Mouse (Mus musculus) lung, embryonic 14.5 days (tissue): Measurements from ENCODE around the gene Snn. TPM values are rescaled to one million over a fixed set of nuclear protein-coding genes. Genes with fewer than 3 reads are reported as not detected.
A peak's percentile ranks its signal among the peaks of the same experiment; 100 is the strongest.

Source experiments
- ATAC-seq: fragments of 200-750 bp; cut with Nextera tagmentation; 2 replicates; pipeline ENCODE4 v1.8.0; 2017; ENCODE audit warnings: mild to moderate bottlenecking, moderate TSS enrichment, moderate library complexity; ENCODE audit not compliant: insufficient read depth
- DNase-seq: peaks from one replicate; pipeline ENCODE4 v3.0.0-alpha.2; 2015
- H3K27ac ChIP-seq: fragments of 300-500 bp; sonication (generic); 2 replicates; pipeline ENCODE4 v1.5.1; 2014; ENCODE audit warnings: low read depth, mild to moderate bottlenecking, moderate library complexity
- H3K27me3 ChIP-seq: fragments of 300-500 bp; sonication (generic); 2 replicates; pipeline ENCODE4 v1.6.1; 2014; ENCODE audit warnings: low read length, control low read depth; ENCODE audit not compliant: insufficient read depth
- H3K36me3 ChIP-seq: fragments of 300-500 bp; sonication (generic); 2 replicates; pipeline ENCODE4 v1.6.1; 2014; ENCODE audit warnings: control low read depth; ENCODE audit not compliant: insufficient read depth
- H3K4me1 ChIP-seq: fragments of 300-500 bp; sonication (generic); 2 replicates; pipeline ENCODE4 v1.6.1; 2014; ENCODE audit warnings: antibody characterized with exemption, control low read depth; ENCODE audit not compliant: insufficient read depth
- H3K4me2 ChIP-seq: fragments of 300-500 bp; sonication (generic); 2 replicates; pipeline ENCODE4 v1.6.1; 2014; ENCODE audit warnings: mild to moderate bottlenecking
- H3K4me3 ChIP-seq: fragments of 300-500 bp; sonication (generic); 2 replicates; pipeline ENCODE4 v1.5.1; 2014; ENCODE audit warnings: low read depth, low read length
- H3K9ac ChIP-seq: fragments of 300-500 bp; sonication (generic); 2 replicates; pipeline ENCODE4 v1.6.1; 2014
- H3K9me3 ChIP-seq: fragments of 300-500 bp; sonication (generic); 2 replicates; pipeline ENCODE4 v1.6.1; 2016; ENCODE audit warnings: low read depth, low read length, control low read depth
- CTCF ChIP-seq: IDR thresholded peaks from 2 replicates; pipeline ENCODE4 v1.5.1; 2016; ENCODE audit warnings: antibody characterized with exemption, low read depth
- WGBS: fragments of 180-500 bp; shearing (Covaris S2); extraction: QIAGEN DNeasy Blood & Tissue Kit; methylation state at CpG from one replicate; pipeline ENCODE4 v1.1.7; 2014; 5-methylcytosine and 5-hydroxymethylcytosine counted together
- polyA plus RNA-seq: library from polyadenylated mRNA; unstranded; fragments of >200 nt; fragmentation: Nextera tagmentation; extraction: Ambion mirVana; gene quantifications from 2 replicates; pipeline ENCODE4 v1.2.1, GENCODE M21; 2014

Gene Snn
- polyA plus RNA-seq, 1 experiment from 2014 or later: 57.7 TPM

GRCm38 (mm10) chr16:11017807-11018595, 42.7 kb upstream of the Snn start:
- no peak overlapping the region for H3K27ac ChIP-seq
- 37% methylated on average over 11 of the region's 11 CpGs for WGBS
- peak; percentile 46; the same call in 1 of the 2 replicates for ATAC-seq

GRCm38 (mm10) chr16:11021403-11022112, 39.2 kb upstream of the Snn start:
- TF ChIP-seq CTCF: no peak
- ATAC-seq: 0 out of 2 replicates have a peak, but pooled peaks have one; percentile 52
- no peak overlapping the region for H3K9ac ChIP-seq
- H3K4me1 ChIP-seq: 0 out of 2 replicates have a peak, but pooled peaks cover 7% of the 10 kb centered on the region
- H3K36me3 ChIP-seq: no peaks in the 10 kb centered on the region
- DNase-seq: peak; percentile 73
- H3K27me3 ChIP-seq: no peaks in the 10 kb centered on the region
- H3K4me2 ChIP-seq: no peak overlapping the region
- no peak overlapping the region for H3K4me3 ChIP-seq
- no peaks in the 10 kb centered on the region for H3K9me3 ChIP-seq
- WGBS: 48% methylated on average over 3 of the region's 3 CpGs
- H3K27ac ChIP-seq: no peak overlapping the region

More at GRCm38 (mm10) chr16:11017807-11018595, 42.7 kb upstream of the Snn start:
- no peaks in the 10 kb centered on the region for H3K9me3 ChIP-seq
- no peak overlapping the region for H3K9ac ChIP-seq
- no peaks in the 10 kb centered on the region for H3K36me3 ChIP-seq
- TF ChIP-seq CTCF: no peak
- no peak overlapping the region for H3K4me2 ChIP-seq
- H3K4me1 ChIP-seq: 0 out of 2 replicates have a peak, but pooled peaks cover 8% of the 10 kb centered on the region
- no peaks in the 10 kb centered on the region for H3K27me3 ChIP-seq
- no peak overlapping the region for H3K4me3 ChIP-seq
- no peak for DNase-seq

GRCm38 (mm10) chr16:11022113-11022489, 38.6 kb upstream of the Snn start:
- no peak overlapping the region for H3K9ac ChIP-seq
- 0 out of 2 replicates have a peak, but pooled peaks cover 7% of the 10 kb centered on the region for H3K4me1 ChIP-seq
- H3K27me3 ChIP-seq: no peaks in the 10 kb centered on the region
- WGBS: 83% methylated on average over 4 of the region's 4 CpGs
- no peak overlapping the region for H3K4me2 ChIP-seq
- H3K4me3 ChIP-seq: no peak overlapping the region
- DNase-seq: no peak
- no peak for ATAC-seq
- no peak overlapping the region for H3K27ac ChIP-seq
- H3K9me3 ChIP-seq: no peaks in the 10 kb centered on the region
- H3K36me3 ChIP-seq: no peaks in the 10 kb centered on the region
- no peak for TF ChIP-seq CTCF

GRCm38 (mm10) chr16:11023618-11024017, 37.1 kb upstream of the Snn start:
- WGBS: 71% methylated on average over 5 of the region's 5 CpGs
- no peaks in the 10 kb centered on the region for H3K27me3 ChIP-seq
- no peak overlapping the region for H3K4me2 ChIP-seq
- H3K9ac ChIP-seq: no peak overlapping the region
- H3K27ac ChIP-seq: no peak overlapping the region
- H3K4me1 ChIP-seq: no peaks in the 10 kb centered on the region
- no peak overlapping the region for H3K4me3 ChIP-seq
- DNase-seq (peak; percentile 73), ATAC-seq (no peak)
- TF ChIP-seq CTCF: peak; percentile 45
- H3K36me3 ChIP-seq: no peaks in the 10 kb centered on the region
- no peaks in the 10 kb centered on the region for H3K9me3 ChIP-seq

- no peak for ATAC-seq
- 71% methylated on average over 3 of the region's 3 CpGs for WGBS
- no peak for TF ChIP-seq CTCF
Observed at GRCm38 (mm10) chr16:11024841-11025240, 35.9 kb upstream of the Snn start.

GRCm38 (mm10) chr16:11028206-11028605, 32.5 kb upstream of the Snn start:
- no peaks in the 10 kb centered on the region for H3K4me1 ChIP-seq
- H3K27ac ChIP-seq: no peak overlapping the region
- no peak overlapping the region for H3K4me2 ChIP-seq
- H3K36me3 ChIP-seq: no peaks in the 10 kb centered on the region
- TF ChIP-seq CTCF: no peak
- no peaks in the 10 kb centered on the region for H3K9me3 ChIP-seq
- no peak overlapping the region for H3K4me3 ChIP-seq
- ATAC-seq: no peak
- 70% methylated on average over 7 of the region's 7 CpGs for WGBS
- no peaks in the 10 kb centered on the region for H3K27me3 ChIP-seq
- no peak overlapping the region for H3K9ac ChIP-seq
- no peak for DNase-seq

More at GRCm38 (mm10) chr16:11024841-11025240, 35.9 kb upstream of the Snn start:
- Histone ChIP-seq H3K36me3 (no peaks in the 10 kb centered on the region), H3K4me3 (no peak overlapping the region), H3K9ac (no peak overlapping the region), H3K9me3 (no peaks in the 10 kb centered on the region), H3K27ac (no peak overlapping the region), H3K4me2 (no peak overlapping the region), H3K4me1 (no peaks in the 10 kb centered on the region), H3K27me3 (no peaks in the 10 kb centered on the region)
- no peak for DNase-seq

GRCm38 (mm10) chr16:11030844-11031243, 29.9 kb upstream of the Snn start:
- WGBS: 65% methylated on average over 4 of the region's 4 CpGs
- TF ChIP-seq CTCF: no peak
- Histone ChIP-seq H3K4me2 (no peak overlapping the region), H3K36me3 (no peaks in the 10 kb centered on the region), H3K9me3 (no peaks in the 10 kb centered on the region), H3K4me1 (no peaks in the 10 kb centered on the region), H3K9ac (no peak overlapping the region), H3K27me3 (no peaks in the 10 kb centered on the region), H3K4me3 (no peak overlapping the region), H3K27ac (no peak overlapping the region)
- ATAC-seq (no peak), DNase-seq (no peak)
